Mouse (Mus musculus): ENCODE results near the gene Phf8. TPM values are rescaled to one million over a fixed set of nuclear protein-coding genes. Genes with fewer than 3 reads are reported as not detected.

The Phf8 gene
- 4.2 and 5.1 TPM in 2 replicates for polyA plus RNA-seq (2012; rRNA removed)

GRCm38 (mm10) chrX:151520458-151521322 is at the start of gene Phf8:
Gene Phf8 (plus strand): TSS chrX:151520672.

Other genes with a start within 250 kb of the Phf8 start
- gene Fam120c, start 176.5 kb upstream of the Phf8 start, polyA plus RNA-seq (2012; rRNA removed): 0.48 and 0.52 TPM in 2 replicates

All from liver, embryonic 18 days (tissue).